In genomic region chr11:97052219-97052646, GRCm38 (mm10) we compare ENCODE assay signal across 1 mouse cellular context.
TF ChIP-seq lines count a peak whose summit lies in the region.

No protein-coding gene starts in this region.

TF ChIP-seq in myocyte, 11 proteins besides CTCF, POLR2A, EP300 and RAD21 (continued from another document):
- TF ChIP-seq MYOG (IDR thresholded peaks at IDR 0.05; ENCODE audit: control insufficient read depth in 1 of 3, insufficient read depth in 1 of 3, insufficient read length in 2 of 3, low read depth in 2 of 3) (no peak), POLR2AphosphoS2 (IDR thresholded peaks at IDR 0.05; ENCODE audit: insufficient read length, low read depth) (no peak), USF1 (IDR thresholded peaks at IDR 0.05; ENCODE audit: low read depth) (no peak)
